Mouse (Mus musculus) cerebellum, adult 9-10 months (tissue): ENCODE measurements around the gene Aldh1a3.

Experiments
- DNase-seq: peaks from one replicate; pipeline ENCODE4 v3.0.0; 2022

The Aldh1a3 gene

GRCm38 (mm10) chr7:66369071-66369933 is 58.0 kb downstream of the Aldh1a3 start:
- DNase-seq: no peak

GRCm38 (mm10) chr7:66365904-66366303 is 61.4 kb downstream of the Aldh1a3 start, which contains the start of gene Gm10974:
Gm10974 (plus strand) TSS chr7:66365905.
- DNase-seq: no peak

- DNase-seq: no peak
Observed at GRCm38 (mm10) chr7:66365411-66365810, 61.9 kb downstream of the Aldh1a3 start.

- no peak for DNase-seq
Observed at GRCm38 (mm10) chr7:66364491-66364890, 62.8 kb downstream of the Aldh1a3 start.

- DNase-seq: no peak
Observed at GRCm38 (mm10) chr7:66359044-66359443, 68.3 kb downstream of the Aldh1a3 start.

- no peak for DNase-seq
Observed at GRCm38 (mm10) chr7:66358461-66358860, 68.9 kb downstream of the Aldh1a3 start.

- DNase-seq: no peak
Observed at GRCm38 (mm10) chr7:66355791-66356522, 71.4 kb downstream of the Aldh1a3 start.

- DNase-seq: no peak
Observed at GRCm38 (mm10) chr7:66354911-66355310, 72.4 kb downstream of the Aldh1a3 start.

GRCm38 (mm10) chr7:66351074-66351473 is 76.2 kb downstream of the Aldh1a3 start:
- DNase-seq: no peak

GRCm38 (mm10) chr7:66349670-66350069 is 77.6 kb downstream of the Aldh1a3 start:
- DNase-seq: no peak

- no peak for DNase-seq
Observed at GRCm38 (mm10) chr7:66348588-66348987, 78.7 kb downstream of the Aldh1a3 start.

- DNase-seq: no peak
Observed at GRCm38 (mm10) chr7:66346959-66347663, 80.2 kb downstream of the Aldh1a3 start.

GRCm38 (mm10) chr7:66343307-66343706 is 84.0 kb downstream of the Aldh1a3 start:
- no peak for DNase-seq

GRCm38 (mm10) chr7:66342831-66343230 is 84.5 kb downstream of the Aldh1a3 start:
- no peak for DNase-seq

- peak; percentile 23 for DNase-seq
Observed at GRCm38 (mm10) chr7:66342323-66342722, 85.0 kb downstream of the Aldh1a3 start.
